Mouse (Mus musculus) testis, adult 2 months (tissue): ENCODE data around the gene Macc1. TPM values are rescaled to one million over a fixed set of nuclear protein-coding genes. Genes with fewer than 3 reads are reported as not detected.

Source experiments
- H3K27ac ChIP-seq: fragments of 200-500 bp; 2 replicates; pipeline ENCODE4 v1.5.1; 2012; ENCODE audit warnings: low read depth, low read length; ENCODE audit not compliant: control insufficient read depth, insufficient read depth
- H3K27me3 ChIP-seq: fragments of 200-500 bp; 2 replicates; pipeline ENCODE4 v1.6.1; 2012; ENCODE audit warnings: mild to moderate bottlenecking, low read length, moderate library complexity; ENCODE audit not compliant: control insufficient read depth, insufficient read depth
- H3K36me3 ChIP-seq: fragments of 200-500 bp; 2 replicates; pipeline ENCODE4 v1.6.1; 2012; ENCODE audit warnings: mild to moderate bottlenecking, low read length; ENCODE audit not compliant: control insufficient read depth, insufficient read depth
- H3K4me1 ChIP-seq: fragments of 200-500 bp; 2 replicates; pipeline ENCODE4 v1.6.1; 2012; ENCODE audit warnings: low read length; ENCODE audit not compliant: control insufficient read depth, insufficient read depth
- H3K4me3 ChIP-seq: fragments of 200-500 bp; 2 replicates; pipeline ENCODE4 v1.5.1; 2012; ENCODE audit warnings: low read depth, mild to moderate bottlenecking, low read length, moderate library complexity, mixed read lengths; ENCODE audit not compliant: control insufficient read depth
- CTCF ChIP-seq: fragments of 200-500 bp; IDR thresholded peaks from 2 replicates; pipeline ENCODE4 v1.5.1; 2012; ENCODE audit warnings: low read depth, mild to moderate bottlenecking, inconsistent platforms, low read length, moderate library complexity; ENCODE audit not compliant: control insufficient read depth, insufficient read depth, insufficient replicate concordance
- POLR2A ChIP-seq: fragments of 200-500 bp; IDR thresholded peaks from 2 replicates; pipeline ENCODE4 v1.6.1; 2012; ENCODE audit warnings: low read depth, mild to moderate bottlenecking, inconsistent platforms, low read length, moderate library complexity; ENCODE audit not compliant: control insufficient read depth
- polyA plus RNA-seq: library from polyadenylated mRNA; depleted of rRNA; stranded (reverse); fragments of >200 nt; gene quantifications from 2 replicates; pipeline ENCODE4 v1.2.3, GENCODE M21; 2012

The Macc1 gene
- polyA plus RNA-seq, 1 experiment, result 0.30 TPM

DNA sequence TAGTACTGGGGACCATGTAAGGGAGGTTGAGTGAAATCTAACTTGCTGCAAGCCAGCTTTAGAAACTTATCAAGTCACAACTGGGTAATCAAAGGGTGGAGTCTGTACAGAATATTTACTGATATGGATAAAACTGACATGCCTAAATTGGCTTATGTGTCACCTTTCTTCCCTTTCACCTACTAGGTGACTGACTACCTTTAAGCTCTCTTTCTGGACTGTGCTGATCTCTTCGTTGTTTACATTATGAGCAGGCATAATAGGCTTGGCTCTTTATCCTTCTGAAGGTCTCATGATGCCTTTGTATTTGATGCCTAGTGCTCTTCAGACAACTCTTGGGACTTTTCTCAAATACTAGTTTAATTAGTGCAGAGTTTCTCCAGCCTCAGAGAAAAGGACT, 90.7 kb downstream of the Macc1 start:
- no peaks in the 10 kb centered on the region for H3K27me3 ChIP-seq
- no peaks in the 10 kb centered on the region for H3K4me1 ChIP-seq
- no peak overlapping the region for H3K27ac ChIP-seq
- no peaks in the 10 kb centered on the region for H3K36me3 ChIP-seq
- H3K4me3 ChIP-seq, result no peak overlapping the region
- TF ChIP-seq POLR2A (no peak), CTCF (no peak)

DNA sequence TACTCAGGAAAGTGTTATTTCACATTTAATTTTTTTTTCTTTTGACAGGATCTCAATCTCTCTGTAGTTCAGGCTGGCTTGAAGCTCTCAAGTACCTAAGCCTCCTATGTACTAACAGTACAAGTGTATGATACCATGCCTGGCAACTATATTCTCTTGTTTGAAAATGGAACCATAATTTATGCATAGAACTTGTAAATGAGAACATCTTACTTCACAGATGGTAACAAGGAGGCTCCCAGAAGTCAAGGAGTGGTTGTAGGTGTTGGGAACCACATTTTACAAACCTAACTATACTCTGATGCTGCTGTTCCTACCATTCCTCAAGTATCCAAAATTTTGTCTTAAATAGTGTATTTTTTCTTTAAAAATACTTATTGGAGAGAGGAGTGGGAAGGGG, 96.5 kb downstream of the Macc1 start:
- H3K4me3 ChIP-seq, result no peak overlapping the region
- TF ChIP-seq POLR2A, result no peak
- no peak for TF ChIP-seq CTCF
- H3K27me3 ChIP-seq, result no peaks in the 10 kb centered on the region
- H3K4me1 ChIP-seq, result no peaks in the 10 kb centered on the region
- no peak overlapping the region for H3K27ac ChIP-seq
- no peaks in the 10 kb centered on the region for H3K36me3 ChIP-seq

DNA sequence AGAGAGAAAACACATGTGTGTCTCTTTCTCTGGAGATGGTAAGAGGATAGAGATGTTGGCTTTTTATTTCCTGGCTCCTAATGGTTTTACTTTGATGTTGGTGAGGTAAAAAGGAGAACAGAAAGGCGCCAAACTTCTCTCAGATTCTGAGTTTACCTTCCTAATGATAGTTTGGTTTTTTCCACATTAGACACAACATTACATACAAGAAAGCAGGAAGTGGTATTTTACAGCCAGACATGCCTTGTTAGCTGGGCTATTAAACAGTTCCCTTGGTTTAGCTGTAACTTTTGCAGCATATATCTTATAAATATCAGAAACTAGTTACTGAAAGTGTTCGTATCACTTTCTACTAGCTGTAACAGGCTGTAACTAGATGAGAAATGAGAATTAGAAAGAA, 96.9 kb downstream of the Macc1 start:
- TF ChIP-seq POLR2A, result no peak
- no peak for TF ChIP-seq CTCF
- no peak overlapping the region for H3K4me3 ChIP-seq
- H3K27me3 ChIP-seq, result no peaks in the 10 kb centered on the region
- no peaks in the 10 kb centered on the region for H3K4me1 ChIP-seq
- H3K36me3 ChIP-seq, result no peaks in the 10 kb centered on the region
- H3K27ac ChIP-seq, result no peak overlapping the region

DNA sequence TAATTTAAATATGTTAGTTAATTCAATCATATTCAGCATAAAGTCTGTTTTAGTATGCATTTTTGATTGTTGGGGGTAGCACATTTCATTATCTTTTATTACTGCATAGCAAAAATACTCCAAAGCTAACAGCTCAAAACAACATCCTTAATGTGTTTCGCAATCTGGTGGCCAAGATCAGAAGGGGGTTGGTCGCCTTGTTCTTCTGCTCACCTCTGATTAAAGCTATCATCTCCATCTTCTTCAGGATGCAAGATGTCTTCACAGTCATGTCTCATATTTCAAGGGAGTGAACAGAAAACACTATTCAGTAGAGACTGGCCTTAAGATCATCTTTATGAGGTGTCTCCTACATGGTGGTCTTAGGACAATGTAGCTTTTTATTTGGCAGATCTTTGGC, 97.9 kb downstream of the Macc1 start:
- no peak overlapping the region for H3K27ac ChIP-seq
- no peaks in the 10 kb centered on the region for H3K27me3 ChIP-seq
- H3K36me3 ChIP-seq, result no peaks in the 10 kb centered on the region
- TF ChIP-seq CTCF, result no peak
- no peaks in the 10 kb centered on the region for H3K4me1 ChIP-seq
- no peak overlapping the region for H3K4me3 ChIP-seq

DNA sequence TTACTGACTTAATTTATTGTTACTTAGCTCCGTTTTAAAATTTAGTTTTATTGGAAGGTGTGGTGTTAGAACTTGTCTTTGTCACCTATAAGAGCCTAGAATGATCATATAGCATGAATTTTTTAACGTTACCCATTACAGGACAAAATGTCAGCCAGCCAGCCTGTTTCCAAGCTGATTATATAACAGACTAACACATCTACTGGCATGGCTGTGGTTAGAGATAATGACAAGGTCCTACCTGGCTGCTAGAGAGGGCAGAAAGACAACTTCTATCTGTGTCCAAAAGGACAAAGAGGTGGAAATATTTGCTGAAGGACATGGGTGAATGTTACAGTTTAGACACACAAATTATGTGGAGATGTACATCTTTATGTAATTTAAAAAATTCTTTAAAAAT, 101.8 kb downstream of the Macc1 start:
- H3K27me3 ChIP-seq, result no peaks in the 10 kb centered on the region
- no peak for TF ChIP-seq POLR2A
- TF ChIP-seq CTCF, result no peak

DNA sequence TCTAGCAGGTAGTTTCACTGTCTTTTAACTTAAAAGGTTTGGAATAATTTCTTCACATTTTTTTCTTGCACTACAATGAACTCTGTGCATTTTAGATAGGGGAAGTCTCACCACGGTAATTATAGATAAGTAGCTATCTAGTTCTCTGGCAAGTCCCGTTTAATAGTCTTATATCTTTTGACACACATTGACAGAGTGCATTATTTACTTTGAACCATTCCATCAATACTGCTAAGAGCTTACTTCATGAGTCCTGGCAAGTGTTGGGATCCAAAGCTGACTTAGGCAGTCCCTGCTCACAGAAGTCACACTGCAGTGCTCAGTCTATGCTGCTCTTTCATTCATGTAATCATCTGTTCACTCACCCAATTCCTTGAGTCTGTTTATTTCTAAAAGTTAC, 111.7 kb downstream of the Macc1 start:
- Histone ChIP-seq H3K27ac (no peak overlapping the region), H3K4me1 (no peaks in the 10 kb centered on the region), H3K36me3 (no peaks in the 10 kb centered on the region), H3K4me3 (no peak overlapping the region), H3K27me3 (no peaks in the 10 kb centered on the region)
- TF ChIP-seq CTCF (no peak), POLR2A (no peak)

More for the DNA sequence above, 101.8 kb downstream of the Macc1 start:
- Histone ChIP-seq H3K4me1 (no peaks in the 10 kb centered on the region), H3K36me3 (no peaks in the 10 kb centered on the region), H3K27ac (no peak overlapping the region), H3K4me3 (no peak overlapping the region)

DNA sequence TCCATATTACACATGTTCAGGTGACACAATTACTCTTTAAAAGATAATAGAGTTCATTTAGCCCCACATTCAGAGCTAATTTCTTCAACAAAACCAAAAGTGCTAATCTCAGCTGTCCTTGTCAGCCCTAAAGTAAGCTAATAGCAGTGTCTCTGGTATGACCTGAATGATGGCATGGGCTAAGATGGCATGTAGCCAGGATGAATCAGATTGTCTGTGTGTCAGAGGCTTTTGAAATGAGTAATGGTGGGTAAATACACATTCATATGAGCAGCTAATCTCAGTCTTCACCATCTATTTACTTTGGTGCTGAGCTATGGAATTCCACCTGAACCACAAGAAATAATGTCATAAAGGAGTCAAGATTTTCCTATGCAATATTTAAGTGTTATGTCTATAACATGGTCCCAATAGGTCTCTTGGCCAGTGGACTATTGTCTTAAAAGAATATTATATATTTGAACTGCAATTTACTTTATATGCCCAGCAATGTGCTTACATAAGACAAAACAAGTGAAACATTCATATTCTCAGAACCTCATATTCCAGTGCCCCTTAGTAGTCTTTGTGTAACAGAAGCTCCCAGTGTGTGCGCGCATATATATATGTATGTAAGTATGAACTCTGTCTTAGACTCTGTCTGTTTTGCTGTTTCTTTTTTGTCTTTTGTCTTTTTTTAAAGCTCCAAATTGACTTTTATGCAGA, 112.3 kb downstream of the Macc1 start:
- TF ChIP-seq POLR2A (no peak), CTCF (no peak)
- no peaks in the 10 kb centered on the region for H3K36me3 ChIP-seq
- no peaks in the 10 kb centered on the region for H3K4me1 ChIP-seq
- H3K27me3 ChIP-seq, result no peaks in the 10 kb centered on the region
- no peak overlapping the region for H3K27ac ChIP-seq
- H3K4me3 ChIP-seq, result no peak overlapping the region

DNA sequence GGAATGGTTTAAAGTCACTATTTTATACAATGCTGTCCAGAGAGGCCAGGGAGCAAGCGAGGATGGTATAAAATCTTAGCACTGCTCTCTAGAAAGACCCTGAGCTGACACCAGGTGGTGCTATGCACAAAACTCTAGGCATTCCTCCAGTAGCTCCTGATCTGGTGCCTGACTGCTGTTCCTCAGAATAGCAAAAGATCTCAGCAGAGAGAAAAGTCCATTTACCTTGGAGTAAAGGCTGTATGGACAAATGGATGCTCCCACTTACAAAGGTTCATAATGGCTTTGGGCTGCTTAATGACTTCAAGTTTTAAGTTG, 112.8 kb downstream of the Macc1 start:
- TF ChIP-seq POLR2A, result no peak
- no peak for TF ChIP-seq CTCF
- Histone ChIP-seq H3K27me3 (no peaks in the 10 kb centered on the region), H3K36me3 (no peaks in the 10 kb centered on the region), H3K4me1 (no peaks in the 10 kb centered on the region), H3K27ac (no peak overlapping the region), H3K4me3 (no peak overlapping the region)
